Mouse (Mus musculus): ENCODE measurements at regions not wholly inside any gene's neighbourhood (a gene's known extent, or its start where the extent isn't known, plus 50 kb on each side); places are given as distances from the start of the nearest gene placed in this dataset.

- Histone ChIP-seq H3K4me2 (ENCODE audit: low read length) (no peak overlapping the region), H3K9ac (replicated peaks; ENCODE audit: low read length) (no peak overlapping the region), H3K27me3 (ENCODE audit: control insufficient read depth, insufficient read depth, low read length) (no peaks in the 10 kb centered on the region), H3K4me3 (replicated peaks; ENCODE audit: low read depth, low read length) (no peak overlapping the region), H3K9me3 (ENCODE audit: control insufficient read depth, low read length) (no peaks in the 10 kb centered on the region), H3K36me3 (ENCODE audit: control insufficient read depth, insufficient read depth, low read length) (no peaks in the 10 kb centered on the region), H3K27ac (replicated peaks; ENCODE audit: low read depth, low read length) (no peak overlapping the region), H3K4me1 (ENCODE audit: control insufficient read depth, insufficient read depth, low read length) (no peaks in the 10 kb centered on the region; the same call in 1 of the 2 replicates)
- ATAC-seq (ENCODE audit: low FRiP score, low TSS enrichment) = no peak
- DNase-seq = peak; percentile 89
- WGBS = 38% methylated on average over 9 of the region's 9 CpGs
Measured at GRCm38 (mm10) chr6:127359391-127359874, 87.2 kb upstream of the Parp11 start.

DNA sequence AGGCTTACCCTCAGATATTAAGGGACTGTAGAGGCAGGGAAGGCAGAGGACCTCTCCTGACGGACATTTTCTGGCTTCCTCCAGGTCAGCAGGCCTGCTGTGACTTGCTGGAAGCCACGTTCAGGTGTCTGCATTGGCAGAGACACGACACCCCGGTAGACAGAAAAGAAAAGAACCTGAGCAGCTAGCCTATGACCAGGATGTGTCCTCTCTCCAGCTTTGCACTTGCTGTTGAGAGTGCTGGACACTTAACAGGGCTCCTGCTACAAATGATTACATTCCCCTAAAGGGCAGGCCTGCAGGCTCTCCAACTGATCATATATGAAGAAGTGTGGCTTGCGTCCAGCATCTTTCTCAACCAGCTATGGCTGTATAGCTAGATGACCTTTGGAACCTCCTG, 84.5 kb upstream of the Parp11 start:
- WGBS = 67% methylated on average over 5 of the region's 5 CpGs
- no peak for DNase-seq
- H3K36me3 ChIP-seq (ENCODE audit: control insufficient read depth, insufficient read depth, low read length) = no peaks in the 10 kb centered on the region
- H3K4me2 ChIP-seq (ENCODE audit: low read length) = no peak overlapping the region
- no peak for ATAC-seq (ENCODE audit: low FRiP score, low TSS enrichment)
- H3K4me3 ChIP-seq (replicated peaks; ENCODE audit: low read depth, low read length) = no peak overlapping the region
- H3K9me3 ChIP-seq (ENCODE audit: control insufficient read depth, low read length) = no peaks in the 10 kb centered on the region
- H3K9ac ChIP-seq (replicated peaks; ENCODE audit: low read length) = no peak overlapping the region
- H3K27me3 ChIP-seq (ENCODE audit: control insufficient read depth, insufficient read depth, low read length) = peaks cover 6% of the 10 kb centered on the region; the same call in 1 of the 2 replicates
- peaks cover 5% of the 10 kb centered on the region for H3K4me1 ChIP-seq (ENCODE audit: control insufficient read depth, insufficient read depth, low read length)
- no peak overlapping the region for H3K27ac ChIP-seq (replicated peaks; ENCODE audit: low read depth, low read length)

DNA sequence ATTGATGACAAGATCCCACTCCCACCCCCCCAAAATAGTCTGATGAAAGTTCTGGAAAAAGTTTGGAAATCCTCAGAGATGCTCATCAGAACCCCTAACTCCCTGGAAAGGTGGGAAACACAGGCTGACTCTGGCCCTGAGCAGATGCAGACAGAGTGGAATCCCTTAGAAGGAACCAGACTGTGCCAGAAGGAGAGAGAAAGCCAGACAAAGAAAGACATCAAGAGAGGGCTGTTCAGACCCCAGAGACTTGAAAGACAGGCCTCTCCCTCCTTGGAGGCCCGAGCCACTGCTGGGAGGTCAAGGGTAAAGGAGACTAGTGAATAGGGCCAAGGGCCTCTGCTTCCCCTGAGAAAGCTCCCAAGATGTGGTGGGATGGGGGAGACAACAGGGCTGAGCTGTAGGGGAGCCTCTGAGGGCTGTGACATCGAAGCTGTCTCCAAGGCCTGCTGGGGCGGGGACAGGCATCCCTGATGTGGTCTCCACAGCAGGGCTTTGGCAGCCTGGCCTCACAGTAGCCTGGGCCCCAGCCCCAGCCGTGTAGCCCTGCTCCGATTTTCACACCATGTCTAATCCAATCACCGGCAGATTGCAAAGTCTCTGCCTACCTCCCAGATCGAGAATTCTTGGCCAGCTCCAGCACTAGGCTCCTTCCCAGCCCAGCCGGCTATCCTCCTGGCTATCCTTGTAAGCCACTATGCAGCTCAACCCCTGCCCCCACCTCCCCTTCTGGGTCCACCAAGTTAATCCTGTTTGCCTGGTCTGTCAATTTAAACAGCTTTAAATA, 83.5 kb upstream of the Parp11 start:
- Histone ChIP-seq H3K4me2 (ENCODE audit: low read length) (no peak overlapping the region), H3K9ac (replicated peaks; ENCODE audit: low read length) (no peak overlapping the region), H3K4me3 (replicated peaks; ENCODE audit: low read depth, low read length) (no peak overlapping the region), H3K27me3 (ENCODE audit: control insufficient read depth, insufficient read depth, low read length) (peaks cover 6% of the 10 kb centered on the region; the same call in 1 of the 2 replicates), H3K36me3 (ENCODE audit: control insufficient read depth, insufficient read depth, low read length) (no peaks in the 10 kb centered on the region), H3K27ac (replicated peaks; ENCODE audit: low read depth, low read length) (peak overlapping the region; percentile 42; the same call in 1 of the 2 replicates), H3K4me1 (ENCODE audit: control insufficient read depth, insufficient read depth, low read length) (peaks cover 5% of the 10 kb centered on the region), H3K9me3 (ENCODE audit: control insufficient read depth, low read length) (no peaks in the 10 kb centered on the region)
- ATAC-seq (ENCODE audit: low FRiP score, low TSS enrichment) (peak; percentile 93), DNase-seq (peak; percentile 86)
- 2% methylated on average over 8 of the region's 8 CpGs for WGBS

- Histone ChIP-seq H3K4me1 (ENCODE audit: control insufficient read depth, insufficient read depth, low read length) (peaks cover 5% of the 10 kb centered on the region), H3K4me2 (ENCODE audit: low read length) (no peak overlapping the region), H3K4me3 (replicated peaks; ENCODE audit: low read depth, low read length) (no peak overlapping the region), H3K27ac (replicated peaks; ENCODE audit: low read depth, low read length) (no peak overlapping the region), H3K27me3 (ENCODE audit: control insufficient read depth, insufficient read depth, low read length) (peaks cover 6% of the 10 kb centered on the region; the same call in 1 of the 2 replicates), H3K9me3 (ENCODE audit: control insufficient read depth, low read length) (no peaks in the 10 kb centered on the region), H3K9ac (replicated peaks; ENCODE audit: low read length) (no peak overlapping the region), H3K36me3 (ENCODE audit: control insufficient read depth, insufficient read depth, low read length) (no peaks in the 10 kb centered on the region)
- DNase-seq = no peak
- peak; percentile 18; the same call in 1 of the 2 replicates for ATAC-seq (ENCODE audit: low FRiP score, low TSS enrichment)
- WGBS = 16% methylated on average over 7 of the region's 7 CpGs
Measured at GRCm38 (mm10) chr6:127363871-127364590, 82.6 kb upstream of the Parp11 start.

- peaks cover 6% of the 10 kb centered on the region; the same call in 1 of the 2 replicates for H3K27me3 ChIP-seq (ENCODE audit: control insufficient read depth, insufficient read depth, low read length)
- H3K36me3 ChIP-seq (ENCODE audit: control insufficient read depth, insufficient read depth, low read length) = no peaks in the 10 kb centered on the region
- H3K4me3 ChIP-seq (replicated peaks; ENCODE audit: low read depth, low read length) = no peak overlapping the region
- H3K9me3 ChIP-seq (ENCODE audit: control insufficient read depth, low read length) = no peaks in the 10 kb centered on the region
- no peak for ATAC-seq (ENCODE audit: low FRiP score, low TSS enrichment)
- H3K27ac ChIP-seq (replicated peaks; ENCODE audit: low read depth, low read length) = no peak overlapping the region
- H3K4me1 ChIP-seq (ENCODE audit: control insufficient read depth, insufficient read depth, low read length) = peaks cover 5% of the 10 kb centered on the region
- DNase-seq = no peak
- WGBS = 23% methylated on average over 5 of the region's 5 CpGs
- H3K9ac ChIP-seq (replicated peaks; ENCODE audit: low read length) = no peak overlapping the region
- no peak overlapping the region for H3K4me2 ChIP-seq (ENCODE audit: low read length)
Measured at GRCm38 (mm10) chr6:127364591-127365187, 82.0 kb upstream of the Parp11 start.

DNA sequence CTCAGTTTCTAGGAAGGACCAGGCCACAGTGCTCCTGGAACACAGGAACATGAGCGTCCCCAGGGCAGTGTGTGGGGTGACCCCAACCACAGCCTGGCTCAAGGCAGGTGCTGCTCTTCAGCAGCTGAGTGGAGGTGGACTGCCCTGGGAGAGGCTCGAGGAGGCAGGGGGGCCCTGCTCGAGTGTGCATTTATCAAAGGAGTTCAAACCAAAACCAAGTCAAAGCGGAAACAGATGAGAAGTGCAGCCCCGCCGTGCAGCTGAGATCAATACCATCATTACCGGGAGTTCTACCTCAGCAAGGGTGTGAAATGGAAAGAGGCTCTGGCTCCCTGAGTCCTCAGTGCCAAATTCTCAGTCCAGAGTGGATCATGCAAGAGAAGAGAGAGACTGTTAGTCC, 81.4 kb upstream of the Parp11 start:
- Histone ChIP-seq H3K9me3 (ENCODE audit: control insufficient read depth, low read length) (no peaks in the 10 kb centered on the region), H3K4me3 (replicated peaks; ENCODE audit: low read depth, low read length) (no peak overlapping the region), H3K27me3 (ENCODE audit: control insufficient read depth, insufficient read depth, low read length) (peaks cover 6% of the 10 kb centered on the region; the same call in 1 of the 2 replicates), H3K4me1 (ENCODE audit: control insufficient read depth, insufficient read depth, low read length) (peaks cover 5% of the 10 kb centered on the region), H3K9ac (replicated peaks; ENCODE audit: low read length) (no peak overlapping the region), H3K27ac (replicated peaks; ENCODE audit: low read depth, low read length) (no peak overlapping the region), H3K36me3 (ENCODE audit: control insufficient read depth, insufficient read depth, low read length) (no peaks in the 10 kb centered on the region), H3K4me2 (ENCODE audit: low read length) (no peak overlapping the region)
- DNase-seq (no peak), ATAC-seq (ENCODE audit: low FRiP score, low TSS enrichment) (no peak)
- 45% methylated on average over 7 of the region's 7 CpGs for WGBS

DNA sequence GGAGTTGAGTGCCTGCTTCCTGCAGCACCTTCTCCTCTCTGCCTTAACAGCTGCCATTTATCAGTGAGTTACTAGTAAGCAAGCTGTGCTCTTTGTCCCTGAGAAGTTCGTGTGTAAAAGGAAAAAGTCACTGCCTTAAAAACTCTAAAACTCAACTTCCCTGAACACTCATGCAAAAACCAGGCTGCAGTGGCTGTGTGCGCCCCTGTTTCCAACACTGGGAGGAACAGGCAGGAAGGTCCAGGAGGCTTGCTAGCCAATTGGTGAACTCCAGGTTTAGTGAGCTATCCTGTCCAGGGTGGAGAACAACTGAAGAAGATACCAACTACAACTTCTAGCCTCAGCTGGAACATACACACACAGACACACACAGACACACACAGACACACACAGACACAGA, 81.0 kb upstream of the Parp11 start:
- Histone ChIP-seq H3K27me3 (ENCODE audit: control insufficient read depth, insufficient read depth, low read length) (peaks cover 6% of the 10 kb centered on the region; the same call in 1 of the 2 replicates), H3K9me3 (ENCODE audit: control insufficient read depth, low read length) (no peaks in the 10 kb centered on the region), H3K36me3 (ENCODE audit: control insufficient read depth, insufficient read depth, low read length) (no peaks in the 10 kb centered on the region), H3K27ac (replicated peaks; ENCODE audit: low read depth, low read length) (no peak overlapping the region), H3K4me3 (replicated peaks; ENCODE audit: low read depth, low read length) (no peak overlapping the region), H3K4me2 (ENCODE audit: low read length) (no peak overlapping the region), H3K4me1 (ENCODE audit: control insufficient read depth, insufficient read depth, low read length) (peaks cover 5% of the 10 kb centered on the region), H3K9ac (replicated peaks; ENCODE audit: low read length) (no peak overlapping the region)
- ATAC-seq (ENCODE audit: low FRiP score, low TSS enrichment) (no peak), DNase-seq (no peak)
- 58% methylated on average over 2 of the region's 2 CpGs for WGBS

GRCm38 (mm10) chr6:127373052-127373451, 73.6 kb upstream of the Parp11 start:
- no peak overlapping the region for H3K9ac ChIP-seq (replicated peaks; ENCODE audit: low read length)
- H3K9me3 ChIP-seq (ENCODE audit: control insufficient read depth, low read length) = no peaks in the 10 kb centered on the region
- no peak overlapping the region for H3K27ac ChIP-seq (replicated peaks; ENCODE audit: low read depth, low read length)
- no peaks in the 10 kb centered on the region for H3K27me3 ChIP-seq (ENCODE audit: control insufficient read depth, insufficient read depth, low read length)
- ATAC-seq (ENCODE audit: low FRiP score, low TSS enrichment) (no peak), DNase-seq (no peak)
- H3K36me3 ChIP-seq (ENCODE audit: control insufficient read depth, insufficient read depth, low read length) = no peaks in the 10 kb centered on the region
- no peak overlapping the region for H3K4me2 ChIP-seq (ENCODE audit: low read length)
- no peak overlapping the region for H3K4me3 ChIP-seq (replicated peaks; ENCODE audit: low read depth, low read length)
- 32% methylated on average over 5 of the region's 5 CpGs for WGBS
- peaks cover 14% of the 10 kb centered on the region; the same call in 1 of the 2 replicates for H3K4me1 ChIP-seq (ENCODE audit: control insufficient read depth, insufficient read depth, low read length)

All from midbrain, embryonic 14.5 days (tissue).